Mouse (Mus musculus) brain, embryonic 18.5 days (tissue): ENCODE results near the gene Gm10053.
A peak's percentile ranks its signal among the peaks of the same experiment; 100 is the strongest.
"Not testable (repeated sequence)": the region's sequence is repeated elsewhere in the genome, so short reads cannot be mapped to it uniquely, and the experiment has no call there.

Experiments used
- DNase-seq: peaks from one replicate; pipeline ENCODE4 v3.0.0-alpha.2; 2012; ENCODE audit warnings: low read depth, low spot score

Gm10053 gene

GRCm38 (mm10) chr19:24875129-24875870, at the start of gene Gm10053:
TSS of gene Gm10053 (plus strand) at chr19:24875686.
- DNase-seq, result not testable (repeated sequence)

- DNase-seq, result no peak
Measured at GRCm38 (mm10) chr19:24842080-24842479, 33.4 kb upstream of the Gm10053 start.

- no peak for DNase-seq
Measured at GRCm38 (mm10) chr19:24845007-24845546, 30.4 kb upstream of the Gm10053 start.

- no peak for DNase-seq
Measured at GRCm38 (mm10) chr19:24848345-24848744, 27.1 kb upstream of the Gm10053 start.

- no peak for DNase-seq
Measured at GRCm38 (mm10) chr19:24848844-24849243, 26.6 kb upstream of the Gm10053 start.

GRCm38 (mm10) chr19:24851456-24852315, 23.8 kb upstream of the Gm10053 start:
- no peak for DNase-seq

GRCm38 (mm10) chr19:24861276-24861611, 14.2 kb upstream of the Gm10053 start:
- no peak for DNase-seq

- no peak for DNase-seq
Measured at GRCm38 (mm10) chr19:24861612-24862451, 13.7 kb upstream of the Gm10053 start, which contains the start of gene Pgm5. TSS of gene Pgm5 (minus strand) at chr19:24861855.

GRCm38 (mm10) chr19:24865436-24865835, 10.1 kb upstream of the Gm10053 start:
- no peak for DNase-seq

- DNase-seq, result peak; percentile 34
Measured at GRCm38 (mm10) chr19:24871037-24871635, 4.3 kb upstream of the Gm10053 start.

GRCm38 (mm10) chr19:24873873-24874272, 1.6 kb upstream of the Gm10053 start:
- no peak for DNase-seq

- DNase-seq, result no peak
Measured at GRCm38 (mm10) chr19:24881237-24881636, 5.8 kb downstream of the Gm10053 start.

GRCm38 (mm10) chr19:24885504-24885903, 10.0 kb downstream of the Gm10053 start:
- DNase-seq, result no peak

GRCm38 (mm10) chr19:24886888-24887287, 11.4 kb downstream of the Gm10053 start:
- DNase-seq, result no peak

GRCm38 (mm10) chr19:24896536-24896935, 21.1 kb downstream of the Gm10053 start:
- no peak for DNase-seq

- DNase-seq, result no peak
Measured at GRCm38 (mm10) chr19:24897006-24897895, 21.8 kb downstream of the Gm10053 start.

GRCm38 (mm10) chr19:24897896-24898736, 22.6 kb downstream of the Gm10053 start:
- DNase-seq, result no peak

GRCm38 (mm10) chr19:24898737-24899577, 23.5 kb downstream of the Gm10053 start:
- DNase-seq, result peak; percentile 16
